Mouse (Mus musculus): ENCODE results near the gene Ugt1a6b.
"Not testable (repeated sequence)": the region's sequence is repeated elsewhere in the genome, so short reads cannot be mapped to it uniquely, and the experiment has no call there.

- TF ChIP-seq POLR2A (IDR thresholded peaks at IDR 0.05; ENCODE audit: low read depth, low read length); CTCF (conservative IDR thresholded peaks at IDR 0.05; ENCODE audit: insufficient read depth, insufficient read length, low read depth, low read length): not testable (repeated sequence)
These were observed 120.0 kb downstream of the Ugt1a6b start for GRCm38 (mm10) chr1:88223011-88223515.
